17 mouse cellular contexts compared by ENCODE assay signal in the genomic region with DNA sequence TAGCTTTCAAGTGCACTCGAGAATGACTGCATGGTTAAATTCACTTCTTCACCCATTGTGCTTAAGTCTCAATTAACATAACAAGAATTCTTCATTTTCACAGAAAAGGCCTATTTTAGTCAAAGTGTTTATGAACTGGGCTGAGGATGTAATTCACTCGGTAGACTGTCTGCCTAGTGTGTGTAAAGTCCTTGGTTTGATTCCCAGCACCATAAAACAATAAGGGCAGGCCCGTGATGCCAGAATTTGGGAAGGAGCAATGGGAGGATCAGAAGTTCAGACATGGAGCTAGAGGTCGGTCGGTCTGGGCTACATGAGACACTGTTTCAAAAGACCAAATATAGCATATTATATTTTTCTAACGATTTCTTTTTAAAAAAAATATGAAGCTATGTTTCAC.
"Had no signal": no experiment of that assay in that cellular context is flagged by ENCODE, and none has a peak within 500 bp of the region (broad histone marks: within the 10 kb centered on the region; RNA-seq: fewer than 3 reads in every experiment).

No protein-coding gene starts in this region.

- H3K4me1 ChIP-seq: neural tube, embryonic 15.5 days; stomach, embryonic 15.5 days had no signal

- DNase-seq: retina, postnatal 1 day; right cerebral cortex, adult 18-20 months; right cerebral cortex, postnatal 14 days; right cerebral cortex, postnatal 25 days; right cerebral cortex, postnatal 4 days; spleen, adult 18-20 months; thymus, adult 18-20 months; thymus, adult 2 months; thymus, postnatal 14 days; thymus, postnatal 25 days; thymus, postnatal 36 days; thymus, postnatal 4 days had no signal

- H3K9ac ChIP-seq: neural tube, embryonic 12.5 days; neural tube, embryonic 13.5 days; neural tube, embryonic 15.5 days; stomach, embryonic 15.5 days had no signal

- H3K36me3 ChIP-seq: neural tube, embryonic 12.5 days; neural tube, embryonic 13.5 days; neural tube, embryonic 15.5 days; stomach, embryonic 15.5 days had no signal

- H3K4me2 ChIP-seq: neural tube, embryonic 12.5 days; neural tube, embryonic 13.5 days; neural tube, embryonic 15.5 days; stomach, embryonic 15.5 days had no signal

- H3K27me3 ChIP-seq: neural tube, embryonic 12.5 days; neural tube, embryonic 13.5 days; neural tube, embryonic 15.5 days; stomach, embryonic 15.5 days had no signal

- H3K27ac ChIP-seq: neural tube, embryonic 12.5 days; neural tube, embryonic 13.5 days; neural tube, embryonic 15.5 days; stomach, embryonic 15.5 days; stomach, postnatal 0 days had no signal

- H3K4me3 ChIP-seq: neural tube, embryonic 12.5 days; neural tube, embryonic 13.5 days; neural tube, embryonic 15.5 days; stomach, embryonic 15.5 days had no signal

- H3K9me3 ChIP-seq: neural tube, embryonic 12.5 days; neural tube, embryonic 13.5 days; neural tube, embryonic 15.5 days; stomach, embryonic 15.5 days had no signal
